Mouse (Mus musculus): ENCODE data around the gene Aup1. TPM values are rescaled to one million over a fixed set of nuclear protein-coding genes. Genes with fewer than 3 reads are reported as not detected.

Gene Aup1
- polyA plus RNA-seq, 1 experiment from 2014 or later, result 123 TPM

- H3K9me3 ChIP-seq (ENCODE audit: control insufficient read depth, low read length), result no peaks in the 10 kb centered on the region
- no peaks in the 10 kb centered on the region for H3K36me3 ChIP-seq (ENCODE audit: control insufficient read depth, insufficient read depth, low read length)
- H3K4me2 ChIP-seq (ENCODE audit: low read depth, low read length), result no peak overlapping the region
- H3K9ac ChIP-seq (replicated peaks; ENCODE audit: low read depth, low read length), result no peak overlapping the region; the same call in 1 of the 2 replicates
- H3K27ac ChIP-seq (ENCODE audit: low read depth, low read length), result no peak overlapping the region
- under 1% methylated on average over 44 of the region's 58 CpGs for WGBS
- peak overlapping the region; percentile 20 for H3K4me3 ChIP-seq (ENCODE audit: low read depth, low read length)
- H3K4me1 ChIP-seq (ENCODE audit: control insufficient read depth, insufficient read depth, low read length), result no peaks in the 10 kb centered on the region
- ATAC-seq (ENCODE audit: low read depth), result 0 out of 2 replicates have a peak, but pooled peaks have one; percentile 4
- peaks cover 71% of the 10 kb centered on the region for H3K27me3 ChIP-seq (ENCODE audit: control insufficient read depth, insufficient read depth, low read length)
Measured at GRCm38 (mm10) chr6:83070311-83071219, 16.2 kb downstream of the Aup1 start.

GRCm38 (mm10) chr6:83071220-83071619 lies 16.9 kb downstream of the Aup1 start:
- ATAC-seq (ENCODE audit: low read depth), result peak; percentile 32; the same call in 1 of the 2 replicates
- peaks cover 64% of the 10 kb centered on the region for H3K27me3 ChIP-seq (ENCODE audit: control insufficient read depth, insufficient read depth, low read length)
- H3K4me1 ChIP-seq (ENCODE audit: control insufficient read depth, insufficient read depth, low read length), result no peaks in the 10 kb centered on the region
- WGBS, result 1% methylated on average over 23 of the region's 24 CpGs
- H3K27ac ChIP-seq (ENCODE audit: low read depth, low read length), result no peak overlapping the region
- H3K36me3 ChIP-seq (ENCODE audit: control insufficient read depth, insufficient read depth, low read length), result no peaks in the 10 kb centered on the region
- H3K4me3 ChIP-seq (ENCODE audit: low read depth, low read length), result no peak overlapping the region
- H3K4me2 ChIP-seq (ENCODE audit: low read depth, low read length), result no peak overlapping the region
- no peak overlapping the region for H3K9ac ChIP-seq (replicated peaks; ENCODE audit: low read depth, low read length)
- no peaks in the 10 kb centered on the region for H3K9me3 ChIP-seq (ENCODE audit: control insufficient read depth, low read length)

GRCm38 (mm10) chr6:83074979-83075378 lies 20.7 kb downstream of the Aup1 start:
- Histone ChIP-seq H3K9me3 (ENCODE audit: control insufficient read depth, low read length) (no peaks in the 10 kb centered on the region), H3K9ac (replicated peaks; ENCODE audit: low read depth, low read length) (no peak overlapping the region), H3K4me2 (ENCODE audit: low read depth, low read length) (no peak overlapping the region), H3K36me3 (ENCODE audit: control insufficient read depth, insufficient read depth, low read length) (0 out of 2 replicates have a peak, but pooled peaks cover 2% of the 10 kb centered on the region), H3K27ac (ENCODE audit: low read depth, low read length) (no peak overlapping the region), H3K4me1 (ENCODE audit: control insufficient read depth, insufficient read depth, low read length) (peaks cover 14% of the 10 kb centered on the region), H3K4me3 (ENCODE audit: low read depth, low read length) (no peak overlapping the region), H3K27me3 (ENCODE audit: control insufficient read depth, insufficient read depth, low read length) (peaks cover 37% of the 10 kb centered on the region)
- WGBS, result 14% methylated on average over 2 of the region's 2 CpGs
- no peak for ATAC-seq (ENCODE audit: low read depth)

GRCm38 (mm10) chr6:83077630-83078323 lies 23.5 kb downstream of the Aup1 start, which contains the start of gene Pcgf1:
Pcgf1 (plus strand) TSS chr6:83077869.
- ATAC-seq (ENCODE audit: low read depth), result peak; percentile 78
- Histone ChIP-seq H3K4me3 (ENCODE audit: low read depth, low read length) (peak within 1 kb of the TSS; percentile 76), H3K4me1 (ENCODE audit: control insufficient read depth, insufficient read depth, low read length) (peaks cover 14% of the 10 kb centered on the region), H3K4me2 (ENCODE audit: low read depth, low read length) (peak within 1 kb of the TSS; percentile 96), H3K36me3 (ENCODE audit: control insufficient read depth, insufficient read depth, low read length) (peaks cover 10% of the 10 kb centered on the region; the same call in 1 of the 2 replicates), H3K27me3 (ENCODE audit: control insufficient read depth, insufficient read depth, low read length) (peaks cover 16% of the 10 kb centered on the region), H3K9me3 (ENCODE audit: control insufficient read depth, low read length) (no peaks in the 10 kb centered on the region), H3K27ac (ENCODE audit: low read depth, low read length) (peak within 1 kb of the TSS; percentile 86), H3K9ac (replicated peaks; ENCODE audit: low read depth, low read length) (peak within 1 kb of the TSS; percentile 86)
- WGBS, result under 1% methylated on average over 54 of the region's 54 CpGs

- peak; percentile 93 for ATAC-seq (ENCODE audit: low read depth)
- peak overlapping the region; percentile 62 for H3K9ac ChIP-seq (replicated peaks; ENCODE audit: low read depth, low read length)
- peaks cover 10% of the 10 kb centered on the region; the same call in 1 of the 2 replicates for H3K36me3 ChIP-seq (ENCODE audit: control insufficient read depth, insufficient read depth, low read length)
- H3K27me3 ChIP-seq (ENCODE audit: control insufficient read depth, insufficient read depth, low read length), result peaks cover 17% of the 10 kb centered on the region
- WGBS, result under 1% methylated on average over 46 of the region's 46 CpGs
- peak overlapping the region; percentile 96 for H3K4me2 ChIP-seq (ENCODE audit: low read depth, low read length)
- no peaks in the 10 kb centered on the region for H3K9me3 ChIP-seq (ENCODE audit: control insufficient read depth, low read length)
- H3K4me1 ChIP-seq (ENCODE audit: control insufficient read depth, insufficient read depth, low read length), result peaks cover 14% of the 10 kb centered on the region
- H3K4me3 ChIP-seq (ENCODE audit: low read depth, low read length), result peak overlapping the region; percentile 76
- peak overlapping the region; percentile 86 for H3K27ac ChIP-seq (ENCODE audit: low read depth, low read length)
Measured at GRCm38 (mm10) chr6:83078324-83078858, 24.1 kb downstream of the Aup1 start.

GRCm38 (mm10) chr6:83080210-83080609 lies 25.9 kb downstream of the Aup1 start:
- Histone ChIP-seq H3K4me2 (ENCODE audit: low read depth, low read length) (no peak overlapping the region), H3K27me3 (ENCODE audit: control insufficient read depth, insufficient read depth, low read length) (peaks cover 18% of the 10 kb centered on the region), H3K36me3 (ENCODE audit: control insufficient read depth, insufficient read depth, low read length) (peaks cover 10% of the 10 kb centered on the region; the same call in 1 of the 2 replicates), H3K9ac (replicated peaks; ENCODE audit: low read depth, low read length) (no peak overlapping the region), H3K4me1 (ENCODE audit: control insufficient read depth, insufficient read depth, low read length) (peaks cover 14% of the 10 kb centered on the region), H3K4me3 (ENCODE audit: low read depth, low read length) (no peak overlapping the region), H3K27ac (ENCODE audit: low read depth, low read length) (no peak overlapping the region), H3K9me3 (ENCODE audit: control insufficient read depth, low read length) (no peaks in the 10 kb centered on the region)
- WGBS, result 99% methylated on average over 5 of the region's 5 CpGs
- ATAC-seq (ENCODE audit: low read depth), result no peak

GRCm38 (mm10) chr6:83083497-83083896 lies 29.2 kb downstream of the Aup1 start:
- Histone ChIP-seq H3K27me3 (ENCODE audit: control insufficient read depth, insufficient read depth, low read length) (peaks cover 35% of the 10 kb centered on the region), H3K27ac (ENCODE audit: low read depth, low read length) (no peak overlapping the region), H3K36me3 (ENCODE audit: control insufficient read depth, insufficient read depth, low read length) (peaks cover 10% of the 10 kb centered on the region; the same call in 1 of the 2 replicates), H3K4me3 (ENCODE audit: low read depth, low read length) (no peak overlapping the region), H3K4me2 (ENCODE audit: low read depth, low read length) (no peak overlapping the region), H3K4me1 (ENCODE audit: control insufficient read depth, insufficient read depth, low read length) (peaks cover 8% of the 10 kb centered on the region), H3K9ac (replicated peaks; ENCODE audit: low read depth, low read length) (no peak overlapping the region), H3K9me3 (ENCODE audit: control insufficient read depth, low read length) (no peaks in the 10 kb centered on the region)
- ATAC-seq (ENCODE audit: low read depth), result no peak
- WGBS, result 16% methylated on average over 5 of the region's 5 CpGs

- Histone ChIP-seq H3K4me3 (ENCODE audit: low read depth, low read length) (no peak overlapping the region), H3K27me3 (ENCODE audit: control insufficient read depth, insufficient read depth, low read length) (peaks cover 42% of the 10 kb centered on the region), H3K4me1 (ENCODE audit: control insufficient read depth, insufficient read depth, low read length) (peaks cover 4% of the 10 kb centered on the region), H3K9me3 (ENCODE audit: control insufficient read depth, low read length) (no peaks in the 10 kb centered on the region), H3K4me2 (ENCODE audit: low read depth, low read length) (no peak overlapping the region), H3K36me3 (ENCODE audit: control insufficient read depth, insufficient read depth, low read length) (peaks cover 10% of the 10 kb centered on the region; the same call in 1 of the 2 replicates), H3K9ac (replicated peaks; ENCODE audit: low read depth, low read length) (no peak overlapping the region), H3K27ac (ENCODE audit: low read depth, low read length) (no peak overlapping the region)
- 7% methylated on average over 6 of the region's 6 CpGs for WGBS
- no peak for ATAC-seq (ENCODE audit: low read depth)
Measured at GRCm38 (mm10) chr6:83084477-83084876, 30.2 kb downstream of the Aup1 start.

Measured in neural tube, embryonic 14.5 days (tissue).